Mouse (Mus musculus) CH12.LX (cell line): ENCODE data around the gene 1810046K07Rik. TPM values are rescaled to one million over a fixed set of nuclear protein-coding genes. Genes with fewer than 3 reads are reported as not detected.

Source experiments
- DNase-seq: peaks from one replicate; pipeline ENCODE4 v3.0.0-alpha.2; 2013; ENCODE audit errors: extremely low read depth
- H3K27ac ChIP-seq: 2 replicates; pipeline ENCODE4 v1.5.1; 2012; ENCODE audit warnings: low read depth, mild to moderate bottlenecking, control low read depth, moderate library complexity; ENCODE audit not compliant: insufficient read depth
- H3K27me3 ChIP-seq: replicated peaks from 2 replicates; pipeline ENCODE3; 2012; ENCODE audit warnings: inconsistent platforms
- H3K36me3 ChIP-seq, 2 experiments: replicated peaks in 1 of 2; 2 replicates each; pipeline versions ENCODE3 to v1.6.1; 2012; ENCODE audit warnings: inconsistent platforms in 1 of 2, low read length in 1 of 2, mild to moderate bottlenecking in 1 of 2, mixed read lengths in 1 of 2, moderate library complexity in 1 of 2; ENCODE audit not compliant: control insufficient read depth in 1 of 2, insufficient read depth in 1 of 2
- H3K4me1 ChIP-seq, 2 experiments: 2 replicates each; pipeline ENCODE4 v1.6.1; 2012; ENCODE audit warnings: inconsistent platforms in 1 of 2, moderate library complexity in 1 of 2; ENCODE audit not compliant: insufficient read depth in 2 of 2, control insufficient read depth in 1 of 2
- H3K4me2 ChIP-seq: 2 replicates; pipeline ENCODE4 v1.6.1; 2012; ENCODE audit warnings: low read depth, mild to moderate bottlenecking, control low read depth; ENCODE audit not compliant: poor library complexity, insufficient read depth, severe bottlenecking
- H3K4me3 ChIP-seq, 3 experiments: fragments of 150-350 bp in 1 of 3; sonication (generic) in 1 of 3; replicated peaks in 1 of 3; 2 replicates each; pipeline versions ENCODE3 to v1.5.1; 2011 to 2012; ENCODE audit warnings: low read depth in 2 of 3, low read length in 2 of 3, mild to moderate bottlenecking in 2 of 3, moderate library complexity in 2 of 3, control low read depth in 1 of 3, improper control_type of control experiment in 1 of 3, inconsistent platforms in 1 of 3, mixed read lengths in 1 of 3; ENCODE audit not compliant: poor library complexity in 1 of 3
- H3K79me2 ChIP-seq: replicated peaks from 2 replicates; pipeline ENCODE4 v1.6.1; 2012; ENCODE audit warnings: mild to moderate bottlenecking, moderate library complexity; ENCODE audit not compliant: control insufficient read depth, poor library complexity, insufficient read depth, severe bottlenecking; ENCODE audit errors: extremely low read depth
- H3K9ac ChIP-seq: 2 replicates; pipeline ENCODE4 v1.6.1; 2012; ENCODE audit warnings: low read depth, mild to moderate bottlenecking, control low read depth, moderate library complexity; ENCODE audit not compliant: insufficient read depth
- H3K9me3 ChIP-seq: replicated peaks from 2 replicates; pipeline ENCODE3; 2012; ENCODE audit warnings: low read length, inconsistent platforms, mixed read lengths
- CTCF ChIP-seq, 2 experiments: IDR thresholded peaks in 1 of 2; conservative IDR thresholded peaks in 1 of 2; 2 replicates each; pipeline ENCODE4 v1.5.1; 2011 to 2012; ENCODE audit warnings: low read depth in 2 of 2, low read length in 2 of 2, improper control_type of control experiment in 1 of 2, inconsistent platforms in 1 of 2, mild to moderate bottlenecking in 1 of 2, moderate library complexity in 1 of 2
- E2F4 ChIP-seq: IDR thresholded peaks from 2 replicates; pipeline ENCODE4 v1.6.1; 2011; ENCODE audit warnings: low read depth, low read length, improper control_type of control experiment; ENCODE audit not compliant: insufficient replicate concordance
- ELF1 ChIP-seq: IDR thresholded peaks from 2 replicates; pipeline ENCODE4 v1.6.1; 2014; ENCODE audit warnings: low read depth, mild to moderate bottlenecking, inconsistent platforms, low read length, improper control_type of control experiment
- HCFC1 ChIP-seq: IDR thresholded peaks from 2 replicates; pipeline ENCODE4 v1.6.1; 2012; ENCODE audit warnings: low read depth, mild to moderate bottlenecking, inconsistent platforms, low read length, improper control_type of control experiment
- JUND ChIP-seq: conservative IDR thresholded peaks from 2 replicates; pipeline ENCODE4 v1.6.1; 2011; ENCODE audit warnings: low read depth, low read length, improper control_type of control experiment
- KAT2A ChIP-seq: IDR thresholded peaks from 2 replicates; pipeline ENCODE4 v1.6.1; 2012; ENCODE audit warnings: low read length, improper control_type of control experiment, inconsistent platforms; ENCODE audit not compliant: insufficient replicate concordance
- MAFK ChIP-seq: IDR thresholded peaks from 2 replicates; pipeline ENCODE4 v1.6.1; 2011; ENCODE audit warnings: low read length, improper control_type of control experiment; ENCODE audit not compliant: insufficient replicate concordance
- MAX ChIP-seq: IDR thresholded peaks from 2 replicates; pipeline ENCODE4 v1.6.1; 2011; ENCODE audit warnings: low read length, improper control_type of control experiment
- MAZ ChIP-seq: IDR thresholded peaks from 2 replicates; pipeline ENCODE4 v1.6.1; 2012; ENCODE audit warnings: low read depth, mild to moderate bottlenecking, inconsistent platforms, low read length, improper control_type of control experiment, moderate library complexity
- MXI1 ChIP-seq: IDR thresholded peaks from 2 replicates; pipeline ENCODE4 v1.6.1; 2011; ENCODE audit warnings: mild to moderate bottlenecking, low read depth, low read length, improper control_type of control experiment
- PAX5 ChIP-seq: IDR thresholded peaks from 2 replicates; pipeline ENCODE4 v1.6.1; 2012; ENCODE audit warnings: low read length, inconsistent platforms, mixed read lengths
- POLR2A ChIP-seq: IDR thresholded peaks from 2 replicates; pipeline ENCODE4 v1.6.1; 2011; ENCODE audit warnings: low read depth, mild to moderate bottlenecking, improper control_type of control experiment, low read length
- SIN3A ChIP-seq: IDR thresholded peaks from 2 replicates; pipeline ENCODE4 v1.6.1; 2012; ENCODE audit warnings: low read length, improper control_type of control experiment, inconsistent platforms
- USF1 ChIP-seq: IDR thresholded peaks from 2 replicates; pipeline ENCODE4 v1.6.1; 2014; ENCODE audit warnings: low read depth, mild to moderate bottlenecking, inconsistent platforms, low read length, improper control_type of control experiment
- USF2 ChIP-seq: conservative IDR thresholded peaks from 2 replicates; pipeline ENCODE4 v1.6.1; 2011; ENCODE audit warnings: low read depth, low read length, improper control_type of control experiment
- ZKSCAN1 ChIP-seq: IDR thresholded peaks from 2 replicates; pipeline ENCODE4 v1.6.1; 2012; ENCODE audit warnings: low read depth, inconsistent platforms, low read length, improper control_type of control experiment, borderline replicate concordance
- ZMIZ1 ChIP-seq: IDR thresholded peaks from 2 replicates; pipeline ENCODE4 v1.6.1; 2012; ENCODE audit warnings: low read depth, mild to moderate bottlenecking, inconsistent platforms, low read length, improper control_type of control experiment
- ZNF384 ChIP-seq: IDR thresholded peaks from 2 replicates; pipeline ENCODE4 v1.6.1; 2012; ENCODE audit warnings: low read depth, low read length, improper control_type of control experiment, inconsistent platforms
- dilution Hi-C: fragments of 300-500 bp; cut with MboI; formaldehyde crosslinking; loops from 2 replicates; pipeline ENCODE4 v1.14.3; 2020; ENCODE audit warnings: low sequenced_read_pairs; ENCODE audit not compliant: extremely low pct_unique_long_range_greater_than_20kb, extremely low pct_ligation_motif_present
- in situ Hi-C: fragments of 300-500 bp; cut with MboI; formaldehyde crosslinking; loops from 3 replicates; pipeline ENCODE4 v1.14.3; 2019; ENCODE audit warnings: low sequenced_read_pairs, low pct_ligation_motif_present, low pct_unique_long_range_greater_than_20kb, mixed read lengths
- polyA plus RNA-seq: library from polyadenylated mRNA; unstranded; fragments of >175 nt; gene quantifications from 2 replicates; pipeline ENCODE4 v1.2.1, GENCODE M21; 2012; ENCODE audit warnings: low read depth; ENCODE audit not compliant: insufficient read length
- total RNA-seq, 2 experiments: library from RNA; depleted of rRNA; stranded (reverse); fragments of 300-350 nt in 1 of 2; fragments of >200 nt in 1 of 2; gene quantifications; 2 replicates each; pipeline ENCODE4 v1.2.3; 2012 to 2014

The 1810046K07Rik gene
- total and polyA plus RNA-seq, 3 experiments: 33.4 to 188 (median 59.9) TPM

DNA sequence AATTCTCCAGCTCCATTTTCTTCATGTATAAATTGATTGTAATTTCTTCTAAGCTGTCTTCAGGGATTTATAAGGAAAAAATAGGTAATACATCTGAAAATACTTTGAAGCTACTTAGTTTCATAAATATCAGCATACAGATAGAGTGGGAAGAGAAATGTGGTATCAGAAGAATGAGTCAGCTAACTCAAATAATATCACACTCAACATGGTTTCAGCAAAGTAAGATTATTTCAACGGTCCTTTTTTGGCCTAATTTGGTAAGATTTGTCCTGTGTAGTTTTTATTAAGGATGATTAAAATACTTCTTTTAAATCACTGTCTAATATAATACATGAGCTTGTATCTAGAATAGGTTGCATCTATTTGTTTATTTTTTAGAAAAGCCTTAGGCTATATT lies 8.6 kb downstream of the 1810046K07Rik start:
- no peak overlapping the region for H3K9ac ChIP-seq
- TF ChIP-seq ZMIZ1 (no peak), JUND (no peak), ELF1 (no peak), ZKSCAN1 (no peak), SIN3A (no peak), E2F4 (no peak), ZNF384 (no peak), MAFK (no peak), POLR2A (no peak), MAX (no peak), PAX5 (no peak), KAT2A (no peak), CTCF (conservative IDR thresholded peaks at IDR 0.05 in 1 of 2, IDR thresholded peaks at IDR 0.05 in 1 of 2; ENCODE audit: low read depth in 2 of 2, low read length in 2 of 2) (no peak), USF2 (no peak), MAZ (no peak), HCFC1 (no peak), USF1 (no peak), MXI1 (no peak)
- TF ChIP-seq, all 38 proteins: peak for 0
- Histone ChIP-seq H3K4me1 (peaks cover 24 to 91% of the 10 kb centered on the region in 2 experiments; a peak in 3 of 4 replicates), H3K36me3 (peaks cover 68 to 90% of the 10 kb centered on the region in 2 experiments), H3K27me3 (no peaks in the 10 kb centered on the region), H3K9me3 (no peaks in the 10 kb centered on the region), H3K4me2 (no peak overlapping the region), H3K27ac (no peak overlapping the region), H3K79me2 (peaks cover 93% of the 10 kb centered on the region), H3K4me3 (no peak overlapping the region)
- in situ Hi-C loops: no loop called here
- dilution Hi-C loops: no loop called here
- no peak for DNase-seq

DNA sequence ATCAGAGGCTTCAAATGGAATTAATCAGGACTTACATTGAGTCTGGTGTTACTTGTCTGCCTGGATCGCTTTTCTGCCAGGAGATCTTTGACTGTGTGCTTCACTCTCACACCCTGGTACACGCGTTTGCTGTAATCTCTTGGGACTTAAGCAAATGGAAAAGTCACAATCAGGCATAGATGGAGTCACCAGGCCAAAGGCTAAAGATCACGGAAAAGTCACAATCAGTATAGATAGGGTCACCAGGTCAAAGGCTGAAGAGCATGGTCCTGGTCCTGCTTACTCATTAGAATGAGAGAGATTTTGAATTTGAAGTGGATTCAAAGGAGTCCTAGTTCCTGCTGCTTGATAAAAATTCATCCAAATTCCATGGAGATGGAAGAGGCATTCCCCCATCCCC lies 10.5 kb downstream of the 1810046K07Rik start:
- Histone ChIP-seq H3K9me3 (no peaks in the 10 kb centered on the region), H3K4me3 (no peak overlapping the region), H3K4me1 (peaks cover 21 to 92% of the 10 kb centered on the region in 2 experiments; a peak in 3 of 4 replicates), H3K9ac (no peak overlapping the region), H3K4me2 (no peak overlapping the region), H3K36me3 (peaks cover 80 to 92% of the 10 kb centered on the region in 2 experiments), H3K79me2 (peaks cover 90% of the 10 kb centered on the region), H3K27me3 (no peaks in the 10 kb centered on the region), H3K27ac (no peak overlapping the region)
- DNase-seq: no peak
- no peak for TF ChIP-seq ELF1
- dilution Hi-C loops (no loop called here), in situ Hi-C loops (no loop called here)
